Mouse (Mus musculus) urinary bladder, postnatal 14 days (tissue): ENCODE results near the gene Vnn3.

Source experiments
- DNase-seq: peaks from one replicate; pipeline ENCODE4 v3.0.0; 2021; ENCODE audit warnings: low spot score

The Vnn3 gene

DNA sequence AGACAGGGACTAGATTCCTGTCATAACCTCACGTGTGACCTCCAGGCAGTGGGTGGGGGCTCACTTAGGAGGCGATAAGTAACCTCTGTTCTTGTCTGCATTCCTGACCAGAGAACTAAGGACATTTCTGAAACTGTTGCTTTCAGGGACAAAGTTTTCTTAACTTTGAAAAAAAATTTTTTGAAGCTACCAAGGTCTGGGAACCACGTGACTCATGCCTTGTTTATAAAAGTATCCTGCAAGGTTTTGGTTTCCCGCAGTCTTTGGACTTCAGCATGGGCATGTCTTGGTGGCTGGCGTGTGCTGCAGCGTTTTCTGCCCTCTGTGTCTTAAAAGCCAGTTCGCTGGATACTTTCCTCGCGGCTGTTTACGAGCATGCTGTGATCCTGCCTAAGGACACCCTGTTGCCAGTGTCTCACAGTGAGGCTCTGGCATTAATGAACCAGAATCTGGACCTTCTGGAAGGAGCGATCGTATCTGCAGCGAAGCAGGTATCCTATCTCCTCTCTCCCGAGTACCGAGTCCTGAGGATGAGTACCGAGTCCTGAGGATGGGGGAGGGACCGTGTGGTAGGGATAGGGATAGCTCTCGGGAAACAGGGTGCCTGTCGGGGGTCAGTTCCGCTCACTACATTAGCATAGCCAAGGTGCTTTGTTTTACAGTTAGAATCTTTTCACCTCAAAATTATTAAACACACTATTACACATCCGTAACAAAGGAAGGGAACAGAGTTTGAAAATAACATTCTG, 43.5 kb downstream of the Vnn3 start, which contains the start of gene Vnn1:
Gene Vnn1, plus strand, starts transcription at position 88 of the 749 bp plus-strand sequence.
- peak; percentile 7 for DNase-seq

DNA sequence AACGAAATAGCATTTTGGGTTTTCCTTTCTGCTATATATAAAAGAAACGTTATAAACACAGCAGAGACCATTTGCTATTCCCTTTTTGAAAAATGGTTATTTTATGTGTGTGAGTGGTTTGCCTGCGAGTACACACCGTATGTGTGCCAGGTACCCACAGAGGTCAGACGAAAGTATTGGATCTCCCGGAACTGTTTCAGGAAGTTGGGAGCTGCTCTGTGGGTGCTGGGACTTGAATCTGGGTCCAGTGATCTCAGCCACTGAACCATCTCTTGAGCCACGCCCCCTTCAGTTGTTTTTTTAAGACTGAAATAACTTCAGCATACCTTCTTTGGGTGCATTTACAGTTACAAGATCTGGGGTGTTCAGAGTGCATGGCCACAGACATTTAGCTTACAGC, 44.1 kb downstream of the Vnn3 start:
- no peak for DNase-seq

GRCm38 (mm10) chr10:23901119-23901518, 49.9 kb downstream of the Vnn3 start:
- no peak for DNase-seq

GRCm38 (mm10) chr10:23905661-23906060, 54.4 kb downstream of the Vnn3 start:
- no peak for DNase-seq
